Mouse (Mus musculus) layer of hippocampus, postnatal 14 days (tissue): ENCODE measurements around the gene Ano2. TPM values are rescaled to one million over a fixed set of nuclear protein-coding genes. Genes with fewer than 3 reads are reported as not detected.
A peak's percentile ranks its signal among the peaks of the same experiment; 100 is the strongest.

Source experiments
- DNase-seq, 2 experiments: peaks; one replicate each; pipeline ENCODE4 v3.0.0; 2021 to 2022; ENCODE audit warnings: low spot score in 2 of 2, mixed read lengths in 1 of 2
- total RNA-seq, 2 experiments: library from RNA; stranded (reverse); gene quantifications; 2 replicates each; pipeline ENCODE4 v1.2.3; 2021

Ano2 gene
- total RNA-seq, 2 experiments from 2014 or later, result 3.1 to 4.4 TPM

DNA sequence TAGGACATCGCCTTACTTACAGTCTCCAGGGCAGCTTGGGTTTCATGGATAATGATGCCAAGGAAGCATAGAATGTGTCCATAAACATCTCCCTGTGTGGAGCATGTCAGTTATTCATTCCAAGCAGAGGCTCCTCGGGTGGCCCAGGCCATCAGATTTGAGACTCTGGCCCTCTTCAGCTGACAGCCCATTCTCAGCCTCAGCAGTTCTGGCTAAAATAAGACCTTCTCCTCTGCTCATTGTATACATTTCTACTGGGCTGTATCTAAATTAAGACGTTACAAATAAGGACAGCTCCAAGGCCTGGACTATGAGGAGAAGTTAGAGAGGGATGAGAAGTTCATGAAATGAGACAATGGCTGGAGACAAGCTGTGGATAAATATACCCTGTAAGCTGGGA lies 204.1 kb downstream of the Ano2 start:
- no peak for DNase-seq

DNA sequence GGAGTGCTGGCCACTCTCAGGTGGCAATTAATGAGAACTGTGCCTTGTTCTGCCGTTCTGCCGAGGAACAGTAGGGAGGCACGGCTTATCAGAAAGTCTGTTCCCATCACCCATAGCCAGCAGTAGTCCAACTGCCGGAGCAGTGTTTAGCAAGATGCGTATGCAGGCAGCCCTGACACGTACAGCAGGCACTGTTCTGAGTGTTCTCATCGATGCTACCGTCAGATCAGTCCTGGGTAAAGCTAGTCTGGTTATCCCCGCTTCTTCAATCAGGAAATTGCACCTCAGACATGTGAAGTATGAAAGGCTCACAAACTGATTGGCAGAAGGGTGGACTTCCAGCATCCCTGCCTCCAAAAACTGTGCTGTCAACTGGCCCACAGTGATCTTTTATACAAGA lies 224.2 kb downstream of the Ano2 start:
- DNase-seq, result peak; percentile 27 to 39

DNA sequence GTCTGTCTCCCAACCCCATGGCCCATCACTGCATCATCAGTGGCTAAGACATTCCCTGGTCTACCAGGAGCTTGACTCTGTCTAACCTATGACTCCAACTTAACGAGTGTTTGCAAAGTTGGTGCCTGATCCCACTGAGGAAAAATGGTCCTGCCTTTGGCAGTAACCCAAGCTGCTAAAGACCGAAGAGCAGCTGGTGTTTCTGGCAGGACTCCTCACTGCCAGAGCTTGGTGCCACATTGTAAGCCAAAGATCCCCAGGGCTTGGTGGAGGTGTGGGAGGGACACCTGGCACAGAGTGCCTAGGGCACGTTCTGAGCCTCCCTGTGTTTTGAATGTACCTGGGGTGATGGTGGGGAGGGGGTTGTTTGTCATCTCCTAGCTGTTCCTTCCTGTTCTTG lies 232.5 kb downstream of the Ano2 start:
- no peak for DNase-seq

DNA sequence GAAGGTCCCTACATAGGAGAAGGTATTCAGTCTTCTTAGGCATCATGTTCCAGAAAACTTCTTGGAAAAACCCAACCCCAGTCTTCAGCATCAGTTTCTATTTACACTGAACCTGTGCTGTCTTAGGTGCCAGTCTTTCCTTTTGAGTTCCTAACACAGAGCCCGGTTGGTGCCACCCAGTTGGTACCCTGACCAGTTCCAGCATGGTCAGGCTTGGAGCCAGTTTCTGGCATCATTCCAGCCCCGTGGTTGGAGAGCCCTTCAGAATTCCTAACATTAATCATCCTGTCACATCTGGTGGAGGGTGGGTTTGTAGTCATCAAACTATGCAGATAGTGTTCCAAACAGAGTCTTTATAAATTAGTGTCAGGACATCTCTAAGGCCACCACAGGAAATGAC lies 234.8 kb downstream of the Ano2 start:
- no peak for DNase-seq

DNA sequence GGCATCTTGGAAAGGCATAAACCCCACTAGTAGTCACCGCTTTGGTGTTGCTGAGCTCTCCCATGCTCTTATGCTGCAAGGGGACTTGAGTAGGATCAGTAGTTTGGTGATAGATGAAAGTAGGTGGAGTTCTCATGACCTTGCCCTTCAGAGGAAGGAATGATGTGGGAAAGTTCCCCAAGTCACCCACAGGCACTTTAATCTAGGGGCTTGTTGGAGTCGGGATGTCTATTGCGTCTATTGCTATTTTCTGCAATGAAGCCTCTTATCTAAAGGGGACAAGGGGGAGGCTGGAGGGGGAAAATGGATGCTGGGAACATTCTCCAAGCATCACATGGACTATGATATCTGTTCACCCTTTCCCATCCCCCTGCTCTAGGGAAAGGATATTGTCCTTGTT lies 235.6 kb downstream of the Ano2 start:
- DNase-seq, result no peak

DNA sequence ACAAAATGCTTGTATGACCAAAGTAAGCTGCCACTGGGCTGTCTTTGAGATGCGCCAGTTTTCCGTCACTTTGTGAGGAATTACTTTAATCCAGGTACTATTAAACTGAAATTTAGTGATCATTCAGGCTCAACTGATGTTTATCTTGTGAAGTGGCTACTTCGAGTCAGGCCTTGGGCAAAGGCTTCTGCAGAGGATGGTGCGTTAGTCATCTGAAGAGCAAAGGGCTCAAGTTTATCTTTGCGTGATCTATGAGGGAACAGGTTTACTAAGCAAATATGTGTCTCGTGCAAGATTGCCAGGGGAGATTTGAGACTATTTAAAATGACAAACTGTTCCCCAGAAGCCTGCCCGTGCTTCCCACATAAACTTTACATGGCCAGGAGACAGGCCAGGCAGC lies 241.7 kb downstream of the Ano2 start:
- no peak for DNase-seq

DNA sequence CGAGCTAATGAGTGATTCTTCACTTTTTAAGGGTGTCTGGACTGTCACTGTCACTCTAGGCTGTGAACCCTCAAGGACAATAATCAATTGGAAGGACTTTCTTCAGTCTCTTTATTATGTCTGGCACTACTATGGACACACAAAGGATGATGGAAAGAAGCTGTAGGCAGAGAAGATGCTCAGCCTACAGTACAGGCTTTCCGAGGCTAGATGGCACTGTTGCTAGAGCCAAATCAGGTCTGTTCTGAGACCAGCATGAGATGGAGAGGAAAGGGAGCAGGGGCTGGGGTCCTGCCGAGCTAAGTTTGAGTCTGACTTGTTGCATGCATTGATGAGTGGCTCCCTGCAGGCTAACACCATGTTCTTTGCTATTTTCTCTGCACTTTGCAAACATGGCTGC lies 264.7 kb downstream of the Ano2 start:
- peak; percentile 28 to 52 for DNase-seq

DNA sequence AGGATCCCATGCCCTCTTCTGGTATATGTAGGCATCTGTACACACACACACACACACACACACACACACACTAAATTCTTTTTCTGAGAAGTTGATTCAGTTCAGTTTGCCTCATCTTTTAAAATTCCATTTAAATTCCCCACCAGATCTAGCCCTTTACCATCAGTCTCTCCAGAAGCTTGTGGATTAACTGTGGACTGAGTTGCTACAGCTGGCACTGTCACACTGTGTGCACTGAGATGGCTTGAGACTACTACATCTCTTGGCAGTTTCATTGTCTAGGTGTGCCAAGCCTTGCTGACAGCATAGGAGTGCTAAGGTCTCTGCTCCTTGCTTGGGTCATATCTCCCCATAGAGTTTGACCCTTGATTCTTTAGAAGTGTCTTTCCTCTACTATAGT lies 283.3 kb downstream of the Ano2 start:
- no peak for DNase-seq

DNA sequence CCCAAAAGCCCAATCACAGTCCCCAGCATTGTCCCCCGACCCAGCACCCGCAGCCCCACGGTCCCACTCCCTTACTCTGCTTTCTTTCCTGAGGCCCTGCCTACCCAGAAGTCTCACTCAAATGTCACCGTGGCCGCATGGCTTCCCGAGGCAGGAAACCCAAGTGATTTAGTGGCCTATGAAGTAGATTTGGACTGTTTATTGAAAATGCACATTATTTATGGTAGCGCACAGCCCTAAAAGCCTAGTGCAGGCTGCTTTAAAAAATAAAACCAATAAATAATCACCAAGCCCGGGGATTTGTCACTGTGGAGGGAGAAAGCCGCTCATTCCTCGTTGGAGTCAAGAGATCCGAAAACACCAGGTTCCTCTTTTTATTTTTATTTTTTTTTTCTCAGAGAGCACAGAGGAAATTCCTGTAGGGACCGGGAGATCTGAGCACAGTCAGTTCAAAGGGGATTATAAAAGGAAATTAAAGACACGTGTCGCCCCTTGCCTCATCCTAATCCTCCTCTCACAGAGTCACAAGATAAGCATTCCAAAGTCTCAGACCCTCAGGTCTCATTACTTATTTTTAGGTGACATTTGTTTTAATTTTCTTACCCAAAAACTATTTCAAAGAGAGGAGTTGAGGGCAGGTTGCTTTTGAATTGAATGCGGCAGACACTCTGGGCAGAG lies 285.7 kb downstream of the Ano2 start:
- DNase-seq, result no peak

DNA sequence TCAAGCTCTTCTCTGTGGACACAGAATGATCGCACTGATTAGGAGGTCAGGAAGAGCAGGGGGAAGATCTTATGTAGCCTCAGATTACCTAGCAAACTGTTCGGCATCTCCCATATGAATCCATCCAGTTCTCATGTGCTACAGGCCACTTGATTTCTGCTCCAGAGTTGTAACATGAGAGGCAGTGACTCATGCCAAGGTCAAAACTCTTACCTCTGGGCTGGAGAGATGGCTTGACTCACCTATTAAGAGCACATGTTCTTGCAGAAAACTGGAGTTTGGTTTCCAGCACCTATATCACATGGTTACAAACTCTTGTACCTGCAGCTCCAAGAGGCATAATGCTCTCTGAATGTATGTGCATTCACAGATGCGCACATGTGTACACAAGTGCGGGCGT lies 289.4 kb downstream of the Ano2 start:
- DNase-seq, result no peak

DNA sequence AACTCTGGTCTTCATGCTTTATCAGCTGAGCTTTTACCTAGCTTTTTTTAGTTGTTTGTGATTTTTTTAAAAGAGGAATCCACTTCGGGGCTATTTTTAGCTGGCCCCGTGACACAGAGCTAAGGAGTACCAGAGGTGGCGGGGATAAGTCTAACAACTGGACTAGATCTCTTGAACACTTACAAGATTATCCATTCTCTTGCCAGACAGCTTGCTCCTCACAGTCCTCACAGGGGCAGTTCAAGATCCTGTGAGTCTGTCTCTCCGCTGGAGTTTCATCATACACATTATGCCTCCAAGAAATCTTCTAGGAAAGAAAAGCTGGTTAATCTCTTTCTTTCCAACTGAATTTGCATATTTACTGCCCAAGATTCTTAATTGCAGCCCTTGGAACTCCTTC lies 293.8 kb downstream of the Ano2 start:
- DNase-seq, result no peak

DNA sequence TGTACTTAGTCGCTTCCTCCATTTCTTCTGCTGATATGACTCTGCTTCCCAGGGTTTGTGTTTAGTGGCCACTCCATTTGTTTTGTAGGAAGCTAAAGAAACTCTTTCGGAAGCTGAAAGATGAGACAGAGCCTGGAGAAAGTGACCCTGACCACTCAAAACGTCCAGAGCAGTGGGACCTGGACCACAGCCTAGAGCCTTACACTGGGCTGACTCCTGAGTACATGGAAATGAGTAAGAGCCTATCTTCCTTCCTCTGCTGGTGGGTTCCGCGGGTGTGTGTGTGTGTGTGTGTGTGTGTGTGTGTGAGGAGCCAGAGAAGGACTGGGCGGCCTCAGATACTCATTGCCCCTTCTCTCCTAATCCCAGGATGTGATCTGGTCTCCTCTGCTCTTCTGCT lies 302.5 kb downstream of the Ano2 start:
- no peak for DNase-seq

DNA sequence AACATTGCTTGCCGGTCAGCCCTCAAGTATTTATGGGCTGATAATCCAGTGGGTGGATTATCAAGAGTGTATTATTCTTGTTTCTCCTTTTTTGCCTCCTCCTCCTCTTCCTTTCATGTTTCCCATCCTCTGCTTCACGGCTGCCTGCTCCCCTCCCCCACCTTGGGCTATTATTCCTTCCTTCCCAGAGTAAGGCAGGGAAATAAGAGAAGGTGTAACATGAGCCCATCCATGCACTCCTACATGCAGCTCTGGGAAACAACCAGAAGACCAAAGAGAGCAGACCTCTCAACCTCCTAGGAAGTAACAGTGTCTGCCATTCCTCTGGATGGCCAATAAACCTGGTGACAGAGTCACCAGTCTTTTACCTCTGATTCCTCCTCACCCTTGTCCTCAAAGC lies 311.6 kb downstream of the Ano2 start:
- no peak for DNase-seq

DNA sequence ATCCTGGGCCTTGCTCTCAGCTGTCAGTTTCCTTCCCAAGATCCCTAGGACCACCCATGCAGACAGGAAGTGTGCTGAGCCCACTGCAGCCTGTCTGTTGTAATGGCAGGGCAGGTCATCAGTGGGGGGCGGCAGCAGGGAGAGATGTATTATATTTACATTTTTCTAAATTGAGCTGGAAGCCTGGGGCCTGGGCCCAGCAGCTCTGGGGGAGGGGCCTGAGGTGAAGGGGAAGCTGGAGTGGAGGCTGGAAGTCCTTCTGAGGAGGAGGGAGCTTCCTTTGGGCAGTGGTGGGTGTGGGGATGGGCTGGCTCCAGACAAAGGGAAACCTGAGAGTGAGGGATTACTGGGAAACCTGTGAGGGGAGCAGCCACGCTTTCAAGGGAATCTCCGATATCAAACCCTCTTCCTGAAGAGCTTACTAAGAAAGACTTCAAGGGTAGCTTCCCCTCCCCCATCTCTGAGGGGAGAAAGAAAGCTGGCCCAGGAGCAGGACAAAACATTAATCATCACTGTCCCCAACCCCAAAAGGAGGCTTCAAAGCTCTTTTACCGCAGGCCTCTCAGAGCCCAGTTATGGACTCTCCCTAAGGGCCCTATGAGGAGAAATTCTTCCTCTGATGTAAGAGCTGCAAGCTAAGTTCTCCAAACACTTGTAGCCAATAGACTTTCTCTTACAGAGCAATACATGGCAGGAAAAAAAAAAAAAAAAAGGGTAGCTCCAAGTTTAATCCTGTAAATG lies 313.0 kb downstream of the Ano2 start:
- no peak for DNase-seq

DNA sequence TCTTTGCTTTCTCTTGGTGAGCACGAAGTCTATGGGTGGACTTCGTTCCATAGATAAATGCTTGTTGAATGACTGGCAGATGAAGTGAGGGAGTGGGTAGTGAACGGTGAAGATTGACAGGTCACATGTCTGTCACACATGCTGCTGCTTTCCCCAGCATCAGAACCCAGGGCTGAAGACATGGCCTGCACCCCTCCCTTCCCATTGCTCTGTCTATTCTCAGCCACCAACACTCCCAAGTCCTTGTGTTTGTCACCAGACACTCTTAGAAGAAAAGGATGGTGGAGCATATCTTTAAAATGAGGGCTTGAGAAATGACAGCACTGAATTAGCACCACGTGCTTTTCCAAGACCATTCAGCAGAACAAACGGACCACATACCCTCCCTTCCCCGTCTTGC lies 316.4 kb downstream of the Ano2 start:
- no peak for DNase-seq

DNA sequence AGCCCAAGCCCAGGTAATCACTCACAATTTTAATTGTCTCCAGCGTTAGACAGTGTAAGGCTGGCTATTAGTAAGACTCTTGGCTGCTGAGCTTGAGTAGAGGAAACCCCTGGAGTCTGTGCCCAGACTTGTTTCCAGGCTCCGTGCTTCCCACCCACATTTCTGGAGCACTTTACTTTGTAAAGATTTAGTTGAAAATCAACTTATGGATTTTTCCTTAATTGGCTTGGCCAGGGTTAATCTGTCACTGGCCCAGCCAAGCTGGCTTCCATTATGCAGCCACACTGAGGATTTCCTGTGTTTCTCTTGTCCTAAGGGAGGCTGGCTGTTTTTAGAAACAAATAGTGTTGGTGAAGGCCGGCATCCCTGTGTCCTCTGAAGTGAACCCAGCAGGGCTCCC lies 318.9 kb downstream of the Ano2 start:
- no peak for DNase-seq

DNA sequence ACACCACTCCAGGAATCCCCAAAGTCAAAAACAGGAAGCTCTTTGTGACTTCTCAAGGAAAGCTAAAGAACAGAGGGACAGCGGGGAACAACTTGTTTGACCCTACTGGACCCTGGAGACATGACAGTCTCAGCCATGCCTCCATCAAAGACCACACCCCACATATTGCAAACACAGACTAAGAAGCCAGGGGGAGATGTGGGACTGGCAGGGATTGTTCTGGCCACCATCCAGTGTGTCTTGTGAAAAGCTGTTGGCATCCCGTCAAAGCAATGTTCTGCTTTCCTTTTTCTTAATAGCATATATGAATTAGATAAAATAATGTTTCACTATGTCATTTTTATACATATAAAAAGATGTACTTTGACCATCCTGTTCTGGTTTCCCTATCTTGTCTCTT lies 326.8 kb downstream of the Ano2 start:
- no peak for DNase-seq

DNA sequence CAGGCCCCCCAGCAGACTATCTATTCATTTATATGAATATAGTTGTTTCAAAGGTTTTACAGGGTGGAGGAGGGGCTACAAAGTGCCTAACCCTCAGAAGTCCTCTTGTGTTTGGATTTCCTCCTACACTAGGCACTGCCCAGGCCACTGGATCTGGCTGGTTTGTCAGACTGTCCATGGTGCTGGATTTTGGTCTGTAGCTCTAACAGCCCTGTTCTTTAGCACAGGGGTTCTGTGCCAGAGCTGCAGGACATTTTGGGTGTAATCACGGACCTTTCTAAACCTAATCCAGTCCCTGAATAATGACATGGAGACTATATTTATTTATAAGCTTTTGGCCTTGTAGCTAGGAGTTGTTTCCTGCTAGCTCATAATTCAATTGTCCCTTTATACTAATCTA lies 328.2 kb downstream of the Ano2 start:
- DNase-seq, result no peak

DNA sequence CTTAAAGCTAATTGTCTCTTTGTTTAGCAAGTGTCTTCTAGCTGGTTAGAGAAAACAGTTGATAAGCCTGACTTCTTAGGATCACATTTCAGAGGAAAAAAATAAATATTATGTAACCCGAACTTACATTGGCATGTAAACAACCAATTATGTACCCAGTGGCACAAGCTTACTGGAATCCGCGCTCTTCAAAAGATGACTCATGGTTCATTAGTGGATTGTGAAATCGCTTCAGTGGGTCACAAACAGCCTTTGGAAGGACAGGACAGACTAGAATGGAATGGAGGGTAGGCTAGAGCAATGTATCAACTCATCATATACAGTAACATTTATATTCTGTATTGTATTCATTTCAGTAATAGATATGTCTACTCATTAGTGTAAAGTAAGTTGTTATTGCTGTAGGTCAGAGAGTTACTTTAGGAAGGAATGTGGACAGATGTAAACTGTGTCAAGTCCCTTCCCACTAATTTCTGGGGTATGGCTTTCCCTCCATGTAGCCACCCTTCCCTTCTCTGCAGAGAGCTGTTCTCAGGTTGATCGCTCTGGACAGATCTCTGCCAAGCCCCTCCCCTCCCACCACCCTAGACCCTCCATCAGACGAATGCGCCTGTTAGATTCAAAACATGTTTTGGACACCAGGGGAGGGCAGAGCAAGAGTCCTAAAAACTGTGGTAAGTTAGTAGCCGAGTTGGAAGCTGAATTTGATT lies 343.6 kb downstream of the Ano2 start:
- no peak for DNase-seq

DNA sequence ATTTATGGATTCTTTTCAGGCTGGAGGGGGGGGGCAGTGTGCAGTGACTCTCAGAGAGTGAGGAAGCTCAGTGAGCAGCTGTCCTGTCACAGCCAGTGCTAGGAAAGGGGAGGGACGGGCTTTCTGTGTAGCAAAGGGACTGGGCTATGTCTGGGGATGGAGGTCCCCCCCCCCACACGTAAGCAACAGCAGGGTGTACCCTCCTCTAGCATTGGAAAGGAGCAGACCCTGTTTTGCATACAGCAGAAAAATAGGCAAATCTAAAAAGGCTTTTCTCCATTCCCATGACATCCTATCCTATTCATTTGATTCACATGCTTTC lies 344.1 kb downstream of the Ano2 start:
- no peak for DNase-seq

DNA sequence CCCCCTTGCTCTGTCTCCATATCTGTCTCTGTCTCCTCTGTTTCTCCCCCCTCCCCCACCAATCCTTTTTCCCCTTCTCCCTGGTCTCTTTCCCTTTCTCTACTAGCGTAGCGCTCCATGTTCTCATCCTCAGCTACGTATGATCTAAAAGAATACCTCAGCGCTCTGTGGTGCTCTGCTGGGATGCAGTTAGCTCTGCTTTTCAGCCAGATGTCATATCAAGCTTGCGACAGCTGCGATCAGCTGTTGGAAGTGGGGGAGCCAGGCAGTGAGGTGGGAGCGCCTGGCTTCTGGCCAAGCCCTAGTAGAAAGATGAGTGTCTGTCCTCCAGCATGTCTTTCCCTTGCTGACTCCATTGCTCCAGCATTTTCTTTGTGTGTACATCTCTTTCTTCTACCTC lies 344.5 kb downstream of the Ano2 start:
- DNase-seq, result no peak

DNA sequence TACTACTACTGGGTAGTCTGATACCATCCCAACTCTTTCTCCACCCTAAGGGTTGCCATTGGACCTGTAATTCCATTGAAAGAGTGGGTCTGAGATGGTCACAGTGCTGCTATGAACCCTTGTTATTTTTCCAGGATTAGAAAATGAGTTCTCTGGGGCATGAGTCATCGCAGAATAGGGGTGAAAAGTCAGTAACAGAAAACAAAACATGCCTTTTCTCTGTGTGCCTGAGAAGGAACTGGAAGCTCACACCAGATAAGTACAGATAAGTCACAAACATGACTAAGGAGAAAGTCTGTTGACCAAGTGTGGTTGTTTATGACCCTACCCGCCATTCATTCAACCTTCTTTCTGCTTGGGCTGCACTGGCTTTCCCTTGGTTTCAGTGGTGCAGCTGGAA lies 345.4 kb downstream of the Ano2 start:
- no peak for DNase-seq

DNA sequence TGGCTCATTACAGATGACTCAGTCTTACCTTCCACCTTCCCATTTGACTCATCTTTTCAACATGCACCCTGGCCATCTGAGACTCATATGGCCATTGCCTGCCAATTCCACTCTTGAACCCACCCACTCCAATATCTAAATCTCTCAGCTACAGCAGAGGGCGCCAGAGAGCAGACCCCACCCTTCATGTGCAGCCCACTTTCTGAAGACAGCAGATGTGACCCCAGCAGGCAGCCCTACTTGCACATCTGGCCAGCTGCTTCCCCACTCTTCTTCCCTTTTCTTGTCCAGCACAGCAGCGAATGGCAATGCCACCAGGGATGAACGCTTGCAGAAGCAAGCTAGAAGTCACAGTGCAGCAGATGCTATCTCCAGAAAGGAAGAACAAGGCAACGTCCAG lies 355.7 kb downstream of the Ano2 start:
- no peak for DNase-seq
